8 mouse cellular contexts compared by ENCODE assay signal in genomic region chr10:42760999-42761900, GRCm38 (mm10). TPM values are rescaled to one million over a fixed set of nuclear protein-coding genes. Genes with fewer than 3 reads are reported as not detected.
A peak's percentile ranks its signal among the peaks of the same experiment; 100 is the strongest.
DNase-seq lines count a peak whose midpoint lies in the region; ATAC-seq lines count a peak whose summit lies in the region.

Sec63 (plus strand) TSS chr10:42761496.

- no peaks in the 10 kb centered on the region for H3K9me3 ChIP-seq in hindbrain, embryonic 11.5 days (ENCODE audit: control insufficient read depth, low read length)

- H3K36me3 ChIP-seq in hindbrain, embryonic 11.5 days (ENCODE audit: control insufficient read depth, insufficient read depth, low read length) = no peaks in the 10 kb centered on the region

- peak within 1 kb of the TSS; percentile 97 for H3K4me3 ChIP-seq in hindbrain, embryonic 11.5 days (ENCODE audit: low read depth, low read length)

- H3K27ac ChIP-seq in hindbrain, embryonic 11.5 days (ENCODE audit: low read depth, low read length) = peak within 1 kb of the TSS; percentile 90

- WGBS in hindbrain, embryonic 11.5 days = under 1% methylated on average over 29 of the region's 81 CpGs

- no peaks in the 10 kb centered on the region for H3K27me3 ChIP-seq in hindbrain, embryonic 11.5 days (ENCODE audit: control insufficient read depth, insufficient read depth, low read length)

- peak within 1 kb of the TSS; percentile 66 for H3K4me2 ChIP-seq in hindbrain, embryonic 11.5 days (replicated peaks; ENCODE audit: low read depth, low read length)

- peak; percentile 96 for ATAC-seq in hindbrain, embryonic 11.5 days (ENCODE audit: low FRiP score)

- peak; percentile 98 for DNase-seq in Muller cell, postnatal 12 days (ENCODE audit: inconsistent ontology term)
- peak; percentile 98 for DNase-seq in cerebellum, adult 9-11 months
- DNase-seq in frontal cortex, adult 2 months (ENCODE audit: extremely low spot score in 1 of 2, low spot score in 1 of 2) = peak; percentile 95 to 98
- DNase-seq in hindbrain, embryonic 11.5 days (ENCODE audit: low spot score) = peak; percentile 98
- DNase-seq in layer of hippocampus, postnatal 10 days (ENCODE audit: low spot score in 2 of 2) = peak; percentile 97 to 98
- peak; percentile 98 for DNase-seq in lung, postnatal 10 days
- peak; percentile 99 for DNase-seq in ovary, postnatal 36 days (ENCODE audit: low spot score)
- DNase-seq in thymus, postnatal 25 days = peak; percentile 97

- H3K9ac ChIP-seq in hindbrain, embryonic 11.5 days (ENCODE audit: low read depth, low read length) = peak within 1 kb of the TSS; percentile 98

- peaks cover 4% of the 10 kb centered on the region for H3K4me1 ChIP-seq in hindbrain, embryonic 11.5 days (replicated peaks; ENCODE audit: control insufficient read depth, insufficient read depth, low read length)

RNA-seq across cellular contexts. Expression of gene Sec63, which starts in this region (rescaled TPM):
- polyA plus RNA-seq in frontal cortex, adult 2 months (2012; rRNA removed) = 48.5 and 58.9 TPM in 2 replicates
- 30.7 and 31.5 TPM in 2 replicates for polyA plus RNA-seq in hindbrain, embryonic 11.5 days (2014; fragmentation: Nextera tagmentation; extraction: Ambion mirVana)
- total RNA-seq in layer of hippocampus, postnatal 10 days (2021) = 10 to 100 TPM; 39.2 to 49.4 TPM

Comparison
In these comparisons a context has a peak if more than half of its experiments do, and no peak if none do; other contexts are left out.
1. Peak in every context shown above with its lines: DNase-seq, ATAC-seq, H3K4me3 ChIP-seq and H3K27ac ChIP-seq.